9 mouse cellular contexts compared by ENCODE assay signal in genomic region chr8:120230715-120231614, GRCm38 (mm10). TPM values are rescaled to one million over a fixed set of nuclear protein-coding genes. Genes with fewer than 3 reads are reported as not detected.
DNase-seq lines count a peak whose midpoint lies in the region; ATAC-seq and TF ChIP-seq lines count a peak whose summit lies in the region.
"Had no signal": no experiment of that assay in that cellular context is flagged by ENCODE, and none has a peak within 500 bp of the region (broad histone marks: within the 10 kb centered on the region; RNA-seq: fewer than 3 reads in every experiment).

No protein-coding gene starts in this region.

- intact Hi-C loops in heart, postnatal 25 days (cut with DNase I) = loop anchor here (5.0 kb wide), 2 partner anchors 41 to 49 kb away; no protein-coding TSS in a partner anchor

- peak overlapping the region; percentile 57 for H3K4me3 ChIP-seq in forebrain, embryonic 16.5 days (replicated peaks; ENCODE audit: low read length)
- peak overlapping the region; percentile 58; the same call in 1 of the 2 replicates for H3K4me3 ChIP-seq in kidney, adult 2 months (ENCODE audit: insufficient read depth, low read depth, low read length)
- H3K4me3 ChIP-seq in midbrain, embryonic 11.5 days (ENCODE audit: low read depth, low read length) = peak overlapping the region; percentile 64
- H3K4me3 ChIP-seq: erythroblast, embryonic 14.5 days had no signal

- WGBS in forebrain, embryonic 16.5 days = 54% methylated on average over 18 of the region's 18 CpGs
- WGBS in kidney, adult 2 months = 52% methylated on average over 18 of the region's 18 CpGs
- 26% methylated on average over 18 of the region's 18 CpGs for WGBS in midbrain, embryonic 11.5 days

- TF ChIP-seq CTCF in kidney, adult 2 months (conservative IDR thresholded peaks at IDR 0.05; ENCODE audit: insufficient read depth, insufficient read length, low read depth, low read length) = no peak

- DNase-seq in heart, adult 11 months = peak; percentile 97
- no peak for DNase-seq in heart, postnatal 25 days (ENCODE audit: low spot score)
- DNase-seq in kidney, adult 2 months = peak; percentile 75
- DNase-seq in midbrain, embryonic 11.5 days (ENCODE audit: low spot score, missing footprints) = peak; percentile 90
- DNase-seq in adipocyte (ENCODE audit: low spot score) = no peak
- DNase-seq in frontal cortex, adult 2 months (ENCODE audit: extremely low spot score in 1 of 2, low spot score in 1 of 2) = no peak

- no peak for TF ChIP-seq POLR2A in kidney, adult 2 months (IDR thresholded peaks at IDR 0.05; ENCODE audit: low read depth, low read length)

- H3K9ac ChIP-seq in forebrain, embryonic 16.5 days (replicated peaks; ENCODE audit: low read depth, low read length) = no peak overlapping the region; the same call in 1 of the 2 replicates
- peak overlapping the region; percentile 75 for H3K9ac ChIP-seq in midbrain, embryonic 11.5 days (ENCODE audit: low read length)

- no peak for ATAC-seq in forebrain, embryonic 16.5 days
- ATAC-seq in midbrain, embryonic 11.5 days (ENCODE audit: low FRiP score) = no peak
- no peak for ATAC-seq in erythroid progenitor cell, adult 5-6 weeks (replicated peaks; ENCODE audit: low FRiP score, poor library complexity, severe bottlenecking)

- H3K4me1 ChIP-seq in forebrain, embryonic 16.5 days (replicated peaks; ENCODE audit: control insufficient read depth, insufficient read depth, low read length) = peaks cover 70% of the 10 kb centered on the region
- H3K4me1 ChIP-seq in kidney, adult 2 months (ENCODE audit: control insufficient read depth, insufficient read depth, low read length) = no peaks in the 10 kb centered on the region
- peaks cover 74% of the 10 kb centered on the region for H3K4me1 ChIP-seq in midbrain, embryonic 11.5 days (ENCODE audit: control insufficient read depth, insufficient read depth, low read length)

- no peaks in the 10 kb centered on the region for H3K9me3 ChIP-seq in forebrain, embryonic 16.5 days (ENCODE audit: control insufficient read depth, low read length)
- no peaks in the 10 kb centered on the region for H3K9me3 ChIP-seq in midbrain, embryonic 11.5 days (ENCODE audit: control insufficient read depth, low read length)

- no peak overlapping the region for H3K27ac ChIP-seq in forebrain, embryonic 16.5 days (ENCODE audit: low read length)
- no peak overlapping the region for H3K27ac ChIP-seq in kidney, adult 2 months (ENCODE audit: insufficient read depth, low read depth, low read length)
- H3K27ac ChIP-seq in midbrain, embryonic 11.5 days (ENCODE audit: low read depth, low read length) = no peak overlapping the region

- H3K4me2 ChIP-seq in forebrain, embryonic 16.5 days (ENCODE audit: low read length) = peak overlapping the region; percentile 72
- H3K4me2 ChIP-seq in midbrain, embryonic 11.5 days = peak overlapping the region; percentile 99

- H3K27me3 ChIP-seq in forebrain, embryonic 16.5 days (replicated peaks; ENCODE audit: control insufficient read depth, insufficient read depth, low read length) = no peaks in the 10 kb centered on the region
- peaks cover 3% of the 10 kb centered on the region for H3K27me3 ChIP-seq in kidney, adult 2 months (replicated peaks; ENCODE audit: control insufficient read depth, insufficient read depth, low read length)
- H3K27me3 ChIP-seq in midbrain, embryonic 11.5 days (ENCODE audit: control insufficient read depth, insufficient read depth, low read length) = peaks cover 17% of the 10 kb centered on the region

- no peaks in the 10 kb centered on the region for H3K36me3 ChIP-seq in forebrain, embryonic 16.5 days (ENCODE audit: control insufficient read depth, insufficient read depth)
- no peaks in the 10 kb centered on the region for H3K36me3 ChIP-seq in kidney, adult 2 months (ENCODE audit: control insufficient read depth, insufficient read depth, low read length)
- H3K36me3 ChIP-seq in midbrain, embryonic 11.5 days (ENCODE audit: control insufficient read depth, insufficient read depth, low read length) = no peaks in the 10 kb centered on the region

RNA-seq across cellular contexts. Expression of gene Gse1, which starts 2.7 kb away (rescaled TPM):
- total RNA-seq in heart, postnatal 25 days (2021) = 10 to 100 TPM; 20.1 to 25.9 TPM
- 26.9 and 34.9 TPM in 2 replicates for polyA plus RNA-seq in forebrain, embryonic 16.5 days (2015; fragmentation: Nextera tagmentation; extraction: Ambion mirVana)
- polyA plus RNA-seq in kidney, adult 2 months (2012; rRNA removed) = 14.8 and 15.6 TPM in 2 replicates
- 18.5 and 20.7 TPM in 2 replicates for polyA plus RNA-seq in midbrain, embryonic 11.5 days (2014; fragmentation: Nextera tagmentation; extraction: Ambion mirVana)
- total RNA-seq in erythroid progenitor cell, adult 5-6 weeks (2015; ENCODE audit: low replicate concordance) = 134 and 153 TPM in 2 replicates
- total RNA-seq in erythroid progenitor cell, adult 5-6 weeks (2017; ENCODE audit: low replicate concordance) = 105 and 130 TPM in 2 replicates
- 56.7 and 57.1 TPM in 2 replicates for polyA plus RNA-seq in frontal cortex, adult 2 months (2012; rRNA removed)

RNA-seq across cellular contexts. Expression of gene Fam92b, which starts 53.7 kb away (rescaled TPM):
- not detected for total RNA-seq in heart, postnatal 25 days (2021)
- 1.3 and 1.8 TPM in 2 replicates for polyA plus RNA-seq in forebrain, embryonic 16.5 days (2015; fragmentation: Nextera tagmentation; extraction: Ambion mirVana)
- not detected in 2 replicates for polyA plus RNA-seq in kidney, adult 2 months (2012; rRNA removed)
- polyA plus RNA-seq in midbrain, embryonic 11.5 days (2014; fragmentation: Nextera tagmentation; extraction: Ambion mirVana) = 2.4 and 3.4 TPM in 2 replicates
- total RNA-seq in erythroid progenitor cell, adult 5-6 weeks (2015; ENCODE audit: low replicate concordance) = not detected in 2 replicates
- total RNA-seq in erythroid progenitor cell, adult 5-6 weeks (2017; ENCODE audit: low replicate concordance) = not detected in 2 replicates
- polyA plus RNA-seq in frontal cortex, adult 2 months (2012; rRNA removed) = 1.1 and 1.2 TPM in 2 replicates
- polyA plus RNA-seq: erythroblast, embryonic 14.5 days had no signal

Comparison
In these comparisons a context has a peak if more than half of its experiments do, and no peak if none do; other contexts are left out.
1. DNase-seq: peak in heart, adult 11 months (single experiment), kidney, adult 2 months (single experiment) and midbrain, embryonic 11.5 days (single experiment); none in heart, postnatal 25 days (single experiment), adipocyte (single experiment) and frontal cortex, adult 2 months (0 of 2).
2. Peak in every context shown above with its lines, with median percentiles within 50 percentile points of each other: H3K4me3 ChIP-seq.